Mouse (Mus musculus) erythroid progenitor cell, adult 5-6 weeks (primary cell): Measurements from ENCODE around the gene Eno3. TPM values are rescaled to one million over a fixed set of nuclear protein-coding genes. Genes with fewer than 3 reads are reported as not detected.

Experiments
- ATAC-seq: replicated peaks from 2 replicates; pipeline ENCODE4 v1.8.0; 2016; ENCODE audit warnings: moderate number of reproducible peaks, mild to moderate bottlenecking, moderate TSS enrichment, inconsistent platforms; ENCODE audit not compliant: poor library complexity, low FRiP score, severe bottlenecking
- total RNA-seq, 2 experiments: library from RNA; stranded (forward) in 1 of 2; stranded (reverse) in 1 of 2; fragments of 150-400 nt in 1 of 2; fragments of 186-747, 209-891 nt in 1 of 2; gene quantifications; 2 replicates each; pipeline versions ENCODE4 v1.2.3 to v1.2.4; 2015 to 2017; ENCODE audit warnings: low replicate concordance in 2 of 2

Eno3 gene
- 5.4 and 14.8 TPM in 2 replicates for total RNA-seq (2015; ENCODE audit: low replicate concordance)
- 2.3 and 11.0 TPM in 2 replicates for total RNA-seq (2017; ENCODE audit: low replicate concordance)

- no peak for ATAC-seq
Measured at GRCm38 (mm10) chr11:70656964-70657363, at the start of gene Eno3. Gene Eno3 (plus strand): TSS chr11:70657202.

- no peak for ATAC-seq
Measured at GRCm38 (mm10) chr11:70607611-70608010, 49.4 kb upstream of the Eno3 start.

GRCm38 (mm10) chr11:70608381-70609066, 48.5 kb upstream of the Eno3 start:
- no peak for ATAC-seq

- ATAC-seq = no peak
Measured at GRCm38 (mm10) chr11:70610752-70611151, 46.2 kb upstream of the Eno3 start.

- ATAC-seq = no peak
Measured at GRCm38 (mm10) chr11:70612505-70612904, 44.5 kb upstream of the Eno3 start.

GRCm38 (mm10) chr11:70615074-70615473, 41.9 kb upstream of the Eno3 start:
- peak; percentile 89 for ATAC-seq

- no peak for ATAC-seq
Measured at GRCm38 (mm10) chr11:70615516-70616093, 41.4 kb upstream of the Eno3 start, which contains the start of gene 4930544D05Rik. Gene 4930544D05Rik (plus strand): TSS chr11:70615848.

GRCm38 (mm10) chr11:70619101-70619500, 37.9 kb upstream of the Eno3 start, which contains the start of gene Chrne:
Gene Chrne (minus strand): TSS chr11:70619216.
- no peak for ATAC-seq

- no peak for ATAC-seq
Measured at GRCm38 (mm10) chr11:70621972-70622814, 34.8 kb upstream of the Eno3 start.

GRCm38 (mm10) chr11:70623053-70623742, 33.8 kb upstream of the Eno3 start:
- ATAC-seq = no peak

- peak; percentile 62; the same call in 1 of the 2 replicates for ATAC-seq
Measured at GRCm38 (mm10) chr11:70625473-70625872, 31.5 kb upstream of the Eno3 start.

- no peak for ATAC-seq
Measured at GRCm38 (mm10) chr11:70626877-70627276, 30.1 kb upstream of the Eno3 start.

GRCm38 (mm10) chr11:70628431-70628830, 28.6 kb upstream of the Eno3 start:
- no peak for ATAC-seq

GRCm38 (mm10) chr11:70629557-70629956, 27.4 kb upstream of the Eno3 start:
- 0 out of 2 replicates have a peak, but pooled peaks have one; percentile 60 for ATAC-seq

- ATAC-seq = no peak
Measured at GRCm38 (mm10) chr11:70630129-70630528, 26.9 kb upstream of the Eno3 start.

GRCm38 (mm10) chr11:70635601-70636000, 21.4 kb upstream of the Eno3 start:
- no peak for ATAC-seq

- ATAC-seq = no peak
Measured at GRCm38 (mm10) chr11:70637764-70638163, 19.2 kb upstream of the Eno3 start.

GRCm38 (mm10) chr11:70638293-70638692, 18.7 kb upstream of the Eno3 start:
- ATAC-seq = peak; percentile 16; the same call in 1 of the 2 replicates

GRCm38 (mm10) chr11:70638714-70639278, 18.2 kb upstream of the Eno3 start, which contains the start of gene Gp1ba:
Gene Gp1ba (plus strand): TSS chr11:70639122.
- peak; percentile 90 for ATAC-seq
